Mouse (Mus musculus) adrenal gland, postnatal 36 days (tissue): Measurements from ENCODE around the gene Epb41l1. TPM values are rescaled to one million over a fixed set of nuclear protein-coding genes. Genes with fewer than 3 reads are reported as not detected.

Source experiments
- DNase-seq, 2 experiments: peaks; one replicate each; pipeline ENCODE4 v3.0.0; 2021; ENCODE audit warnings: mixed read lengths in 1 of 2
- total RNA-seq, 2 experiments: library from RNA; stranded (reverse); gene quantifications; 2 replicates each; pipeline ENCODE4 v1.2.3; 2021

The Epb41l1 gene
- total RNA-seq, 2 experiments from 2014 or later = 49.7 to 67.5 TPM

GRCm38 (mm10) chr2:156457343-156457717, 36.6 kb downstream of the Epb41l1 start:
- peak; percentile 76 to 81 for DNase-seq

- DNase-seq = peak; percentile 83 to 86
Measured at GRCm38 (mm10) chr2:156460470-156460869, 39.8 kb downstream of the Epb41l1 start.

- peak in 1 of 2 experiments; percentile 39 for DNase-seq
Measured at GRCm38 (mm10) chr2:156462154-156463029, 41.7 kb downstream of the Epb41l1 start.

- no peak for DNase-seq
Measured at GRCm38 (mm10) chr2:156464416-156464815, 43.7 kb downstream of the Epb41l1 start.

GRCm38 (mm10) chr2:156467538-156467937, 46.8 kb downstream of the Epb41l1 start:
- DNase-seq = no peak

- no peak for DNase-seq
Measured at GRCm38 (mm10) chr2:156468890-156469289, 48.2 kb downstream of the Epb41l1 start.

GRCm38 (mm10) chr2:156469508-156469907, 48.8 kb downstream of the Epb41l1 start:
- no peak for DNase-seq

- DNase-seq = no peak
Measured at GRCm38 (mm10) chr2:156470938-156471337, 50.2 kb downstream of the Epb41l1 start.

GRCm38 (mm10) chr2:156472336-156472735, 51.6 kb downstream of the Epb41l1 start:
- no peak for DNase-seq

- no peak for DNase-seq
Measured at GRCm38 (mm10) chr2:156473696-156474095, 53.0 kb downstream of the Epb41l1 start.

- DNase-seq = no peak
Measured at GRCm38 (mm10) chr2:156474111-156474510, 53.4 kb downstream of the Epb41l1 start.

- peak in 1 of 2 experiments; percentile 54 for DNase-seq
Measured at GRCm38 (mm10) chr2:156474891-156475284, 54.2 kb downstream of the Epb41l1 start.

GRCm38 (mm10) chr2:156475285-156476110, 54.8 kb downstream of the Epb41l1 start:
- DNase-seq = peak; percentile 80 to 85

GRCm38 (mm10) chr2:156476111-156476747, 55.5 kb downstream of the Epb41l1 start:
- DNase-seq = no peak

- DNase-seq = no peak
Measured at GRCm38 (mm10) chr2:156476748-156477151, 56.0 kb downstream of the Epb41l1 start.

- DNase-seq = peak; percentile 55 to 58
Measured at GRCm38 (mm10) chr2:156478046-156478690, 57.5 kb downstream of the Epb41l1 start.

GRCm38 (mm10) chr2:156479833-156480232, 59.1 kb downstream of the Epb41l1 start:
- DNase-seq = no peak

GRCm38 (mm10) chr2:156480267-156480666, 59.6 kb downstream of the Epb41l1 start:
- DNase-seq = no peak

- peak; percentile 59 to 63 for DNase-seq
Measured at GRCm38 (mm10) chr2:156482299-156482698, 61.6 kb downstream of the Epb41l1 start.

- no peak for DNase-seq
Measured at GRCm38 (mm10) chr2:156482764-156483163, 62.1 kb downstream of the Epb41l1 start.

GRCm38 (mm10) chr2:156483204-156483603, 62.5 kb downstream of the Epb41l1 start:
- DNase-seq = no peak
